ENCODE assay signal across 21 mouse cellular contexts in genomic region chr3:50132204-50132603, GRCm38 (mm10).
DNase-seq lines count a peak whose midpoint lies in the region; ATAC-seq and TF ChIP-seq lines count a peak whose summit lies in the region.
"Had no signal": no experiment of that assay in that cellular context is flagged by ENCODE, and none has a peak within 500 bp of the region (broad histone marks: within the 10 kb centered on the region; RNA-seq: fewer than 3 reads in every experiment).

No protein-coding gene starts in this region.

- no peak overlapping the region for H3K4me2 ChIP-seq in intestine, embryonic 15.5 days (replicated peaks)
- H3K4me2 ChIP-seq in intestine, embryonic 16.5 days (ENCODE audit: low read depth, low read length): no peak overlapping the region
- no peak overlapping the region for H3K4me2 ChIP-seq in intestine, postnatal 0 days (replicated peaks; ENCODE audit: low read depth)

- no peaks in the 10 kb centered on the region for H3K9me3 ChIP-seq in intestine, embryonic 15.5 days
- H3K9me3 ChIP-seq in intestine, embryonic 16.5 days (ENCODE audit: control insufficient read depth, low read length): no peaks in the 10 kb centered on the region
- H3K9me3 ChIP-seq in intestine, postnatal 0 days (ENCODE audit: control insufficient read depth): no peaks in the 10 kb centered on the region

- no peak for TF ChIP-seq CTCF in intestine, postnatal 0 days (IDR thresholded peaks at IDR 0.05; ENCODE audit: low read depth)

- H3K27ac ChIP-seq in intestine, embryonic 15.5 days: no peak overlapping the region
- no peak overlapping the region for H3K27ac ChIP-seq in intestine, embryonic 16.5 days (ENCODE audit: low read length)
- no peak overlapping the region for H3K27ac ChIP-seq in intestine, postnatal 0 days (ENCODE audit: low read depth, low read length)

- H3K4me1 ChIP-seq in intestine, embryonic 15.5 days (replicated peaks): no peaks in the 10 kb centered on the region
- H3K4me1 ChIP-seq in intestine, embryonic 16.5 days (ENCODE audit: control insufficient read depth, insufficient read depth, low read length): no peaks in the 10 kb centered on the region
- no peaks in the 10 kb centered on the region for H3K4me1 ChIP-seq in intestine, postnatal 0 days (replicated peaks; ENCODE audit: control insufficient read depth, insufficient read depth, low read length)

- H3K36me3 ChIP-seq in intestine, embryonic 15.5 days: no peaks in the 10 kb centered on the region
- H3K36me3 ChIP-seq in intestine, embryonic 16.5 days (ENCODE audit: control insufficient read depth, insufficient read depth, low read length): no peaks in the 10 kb centered on the region
- H3K36me3 ChIP-seq in intestine, postnatal 0 days (ENCODE audit: control insufficient read depth, insufficient read depth): no peaks in the 10 kb centered on the region
- H3K36me3 ChIP-seq: G1E had no signal

- ATAC-seq in intestine, embryonic 15.5 days: peak; percentile 79
- peak; percentile 83 for ATAC-seq in intestine, embryonic 16.5 days
- peak; percentile 45; the same call in 1 of the 2 replicates for ATAC-seq in intestine, postnatal 0 days
- no peak for ATAC-seq in inflammation-experienced regulatory T-cells, adult 6 months
- ATAC-seq: activated CD4-positive, CD25-positive, alpha-beta regulatory T cell, adult 4 months; CD4-positive, CD25-positive, alpha-beta regulatory T cell, adult 4 months; Patski had no signal

- H3K4me3 ChIP-seq in intestine, embryonic 15.5 days (replicated peaks): no peak overlapping the region
- no peak overlapping the region for H3K4me3 ChIP-seq in intestine, embryonic 16.5 days (ENCODE audit: low read length)
- no peak overlapping the region for H3K4me3 ChIP-seq in intestine, postnatal 0 days (ENCODE audit: low read depth, low read length)

- DNase-seq in kidney, adult 9 months: no peak
- no peak for DNase-seq in left cerebral cortex, adult 18-20 months (ENCODE audit: low spot score in 2 of 2)
- DNase-seq: adrenal gland, adult 2 months; adrenal gland, adult 8-10 months; adrenal gland, postnatal 10 days; adrenal gland, postnatal 14 days; adrenal gland, postnatal 25 days; adrenal gland, postnatal 36 days; B cell, adult 2 months; cerebellum, adult 11 months; cerebellum, adult 11-12 months; cerebellum, adult 18-20 months had no signal

- 72% methylated on average over 5 of the region's 5 CpGs for WGBS in intestine, embryonic 15.5 days
- WGBS in intestine, embryonic 16.5 days: 79% methylated on average over 5 of the region's 5 CpGs
- 57% methylated on average over 5 of the region's 5 CpGs for WGBS in intestine, postnatal 0 days

- H3K27me3 ChIP-seq in intestine, embryonic 15.5 days (replicated peaks): no peaks in the 10 kb centered on the region
- H3K27me3 ChIP-seq in intestine, embryonic 16.5 days (replicated peaks; ENCODE audit: control insufficient read depth, insufficient read depth, low read length): no peaks in the 10 kb centered on the region
- no peaks in the 10 kb centered on the region for H3K27me3 ChIP-seq in intestine, postnatal 0 days (replicated peaks; ENCODE audit: control insufficient read depth, insufficient read depth, low read length)
- H3K27me3 ChIP-seq: CH12.LX had no signal

- no peak overlapping the region for H3K9ac ChIP-seq in intestine, embryonic 15.5 days
- H3K9ac ChIP-seq in intestine, embryonic 16.5 days (ENCODE audit: low read depth, low read length): no peak overlapping the region
- H3K9ac ChIP-seq in intestine, postnatal 0 days (ENCODE audit: low read depth, low read length): no peak overlapping the region
